Mouse (Mus musculus): ENCODE data around the gene Rab19.
"Not testable (repeated sequence)": the region's sequence is repeated elsewhere in the genome, so short reads cannot be mapped to it uniquely, and the experiment has no call there.

The Rab19 gene

GRCm38 (mm10) chr6:39429007-39429788, 48.2 kb downstream of the Rab19 start:
- no peak for DNase-seq (ENCODE audit: low read depth, low spot score)

DNA sequence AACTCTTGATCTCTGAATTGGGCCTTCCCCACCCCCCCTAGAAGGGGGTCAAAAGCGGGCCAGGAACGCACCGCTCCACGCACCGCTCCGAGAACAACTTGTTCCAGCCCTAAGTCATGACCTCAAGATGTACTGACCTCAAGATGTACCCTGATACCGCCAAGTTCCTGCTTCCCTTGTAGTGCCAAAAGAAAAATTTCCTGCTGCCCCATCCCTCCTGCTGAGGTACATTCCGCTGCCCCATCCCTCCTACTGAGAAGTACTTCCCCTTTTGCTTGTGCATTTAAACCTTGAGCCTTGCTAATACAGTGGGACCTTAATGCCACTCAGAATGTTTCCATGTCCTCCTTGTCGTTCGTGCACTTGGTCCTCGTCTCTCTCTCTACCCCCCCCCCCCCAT, 49.7 kb downstream of the Rab19 start:
- DNase-seq (ENCODE audit: low read depth, low spot score): no peak

DNA sequence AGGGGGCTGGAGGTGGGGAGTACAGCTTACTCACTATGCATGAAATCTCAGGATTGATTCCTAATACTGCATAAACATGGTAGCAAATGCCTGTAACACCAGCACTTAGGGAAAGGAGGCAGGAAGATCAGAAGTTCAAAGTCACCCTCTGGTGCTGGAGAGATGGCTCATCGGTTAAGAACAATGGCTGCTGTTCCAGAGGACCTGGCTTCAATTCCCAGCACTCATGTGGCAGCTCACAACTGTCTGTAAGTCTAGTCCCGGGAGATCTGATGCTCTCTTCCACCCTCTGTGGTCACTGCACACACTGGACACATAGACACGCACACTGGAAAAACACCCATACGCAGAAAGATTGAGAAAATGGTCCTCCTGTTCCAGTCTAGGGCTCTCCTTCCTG, 52.2 kb downstream of the Rab19 start:
- DNase-seq (ENCODE audit: low read depth, low spot score): no peak

GRCm38 (mm10) chr6:39433701-39434100, 52.7 kb downstream of the Rab19 start:
- no peak for DNase-seq (ENCODE audit: low read depth, low spot score)

- DNase-seq (ENCODE audit: low read depth, low spot score): no peak
Observed at GRCm38 (mm10) chr6:39434111-39434885, 53.3 kb downstream of the Rab19 start.

- DNase-seq (ENCODE audit: low read depth, low spot score): no peak
Observed at GRCm38 (mm10) chr6:39434886-39435492, 54.0 kb downstream of the Rab19 start.

DNA sequence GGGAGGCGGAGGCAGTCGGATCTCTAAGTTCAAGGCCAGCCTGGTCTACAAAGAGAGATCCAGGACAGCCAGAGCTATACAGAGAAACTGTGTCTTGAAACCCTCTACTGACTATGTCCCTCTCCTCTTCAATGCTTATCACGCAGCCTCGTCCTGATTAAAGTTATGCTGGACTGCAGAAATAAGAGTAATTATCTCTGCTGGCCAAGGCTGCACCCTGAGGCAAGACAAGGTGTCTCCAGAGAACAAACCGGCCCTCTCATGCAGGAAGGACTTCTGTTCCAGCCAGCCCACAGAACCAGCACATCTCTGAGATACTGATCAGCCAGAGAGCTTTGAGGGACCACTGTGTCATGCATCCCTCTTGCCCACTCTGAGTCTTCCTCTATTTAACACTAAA, 54.9 kb downstream of the Rab19 start:
- no peak for DNase-seq (ENCODE audit: low read depth, low spot score)

DNA sequence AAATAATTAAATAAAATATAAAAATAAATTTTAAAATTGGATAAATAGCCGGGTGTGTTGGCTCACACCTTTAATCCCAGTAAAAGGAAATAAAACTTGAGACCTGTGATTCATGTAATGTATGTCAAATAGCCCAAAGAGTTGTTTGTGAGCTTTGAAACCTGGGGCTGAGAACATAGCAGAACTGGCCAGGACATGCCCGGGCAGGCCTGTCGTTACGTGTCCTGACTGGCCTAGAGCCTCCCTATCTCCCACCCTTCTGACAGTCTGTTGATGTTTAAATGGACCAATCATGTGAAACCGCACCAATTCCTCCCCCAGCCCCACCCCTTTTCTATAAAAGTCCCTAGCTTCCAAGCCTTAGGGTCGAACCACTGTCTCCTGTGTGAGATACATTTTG, 56.5 kb downstream of the Rab19 start:
- not testable (repeated sequence) for DNase-seq (ENCODE audit: low read depth, low spot score)
